Mouse (Mus musculus) intestine, embryonic 14.5 days (tissue): Measurements from ENCODE around the gene Sbf2. TPM values are rescaled to one million over a fixed set of nuclear protein-coding genes. Genes with fewer than 3 reads are reported as not detected.

Experiments
- ATAC-seq: fragments of 200-750 bp; cut with Nextera tagmentation; replicated peaks from 2 replicates; pipeline ENCODE4 v1.8.0; 2017; ENCODE audit warnings: low read depth, moderate number of reproducible peaks, moderate TSS enrichment, moderate library complexity; ENCODE audit not compliant: low FRiP score, low TSS enrichment
- DNase-seq: peaks from one replicate; pipeline ENCODE4 v3.0.0-alpha.2; 2018; ENCODE audit warnings: low spot score
- H3K27ac ChIP-seq: fragments of 300-500 bp; sonication (generic); 2 replicates; pipeline ENCODE4 v1.5.1; 2014; ENCODE audit warnings: low read depth, mild to moderate bottlenecking, control low read depth
- H3K27me3 ChIP-seq: fragments of 300-500 bp; sonication (generic); replicated peaks from 2 replicates; pipeline ENCODE4 v1.6.1; 2014; ENCODE audit warnings: low read length, control low read depth; ENCODE audit not compliant: control insufficient read depth, insufficient read depth
- H3K36me3 ChIP-seq: fragments of 300-500 bp; sonication (generic); 2 replicates; pipeline ENCODE4 v1.6.1; 2014; ENCODE audit warnings: low read length, control low read depth; ENCODE audit not compliant: control insufficient read depth, insufficient read depth
- H3K4me1 ChIP-seq: fragments of 300-500 bp; sonication (generic); replicated peaks from 2 replicates; pipeline ENCODE4 v1.6.1; 2014; ENCODE audit warnings: low read length, control low read depth, mixed read lengths; ENCODE audit not compliant: control insufficient read depth, insufficient read depth
- H3K4me2 ChIP-seq: fragments of 300-500 bp; sonication (generic); 2 replicates; pipeline ENCODE4 v1.6.1; 2014; ENCODE audit warnings: low read length
- H3K4me3 ChIP-seq: fragments of 300-500 bp; sonication (generic); 2 replicates; pipeline ENCODE4 v1.5.1; 2014; ENCODE audit warnings: low read depth, low read length, control low read depth, mixed read lengths
- H3K9ac ChIP-seq: fragments of 300-500 bp; sonication (generic); 2 replicates; pipeline ENCODE4 v1.6.1; 2014; ENCODE audit warnings: mild to moderate bottlenecking, low read length
- H3K9me3 ChIP-seq: fragments of 300-500 bp; sonication (generic); 2 replicates; pipeline ENCODE4 v1.6.1; 2016; ENCODE audit warnings: low read length, control low read depth; ENCODE audit not compliant: control insufficient read depth
- WGBS: fragments of 180-500 bp; shearing (Covaris S2); extraction: QIAGEN DNeasy Blood & Tissue Kit; methylation state at CpG from one replicate; pipeline ENCODE4 v1.1.7; 2014; 5-methylcytosine and 5-hydroxymethylcytosine counted together
- polyA plus RNA-seq: library from polyadenylated mRNA; unstranded; fragments of >200 nt; fragmentation: Nextera tagmentation; extraction: Ambion mirVana; gene quantifications from 2 replicates; pipeline ENCODE4 v1.2.1, GENCODE M21; 2014

Sbf2 gene
- polyA plus RNA-seq, 1 experiment from 2014 or later = 37.6 TPM

GRCm38 (mm10) chr7:110324852-110325251 lies 289.9 kb downstream of the Sbf2 start:
- 100% methylated on average over 1 of the region's 1 CpGs for WGBS
- ATAC-seq = no peak
- peaks cover 73% of the 10 kb centered on the region for H3K36me3 ChIP-seq

GRCm38 (mm10) chr7:110321106-110321505 lies 293.6 kb downstream of the Sbf2 start:
- DNase-seq (no peak), ATAC-seq (no peak)
- Histone ChIP-seq H3K4me2 (no peak overlapping the region), H3K27ac (no peak overlapping the region), H3K4me1 (no peaks in the 10 kb centered on the region), H3K27me3 (no peaks in the 10 kb centered on the region), H3K9me3 (no peaks in the 10 kb centered on the region), H3K4me3 (no peak overlapping the region), H3K9ac (no peak overlapping the region), H3K36me3 (peaks cover 62% of the 10 kb centered on the region)
- 81% methylated on average over 5 of the region's 5 CpGs for WGBS

More at GRCm38 (mm10) chr7:110324852-110325251, 289.9 kb downstream of the Sbf2 start:
- Histone ChIP-seq H3K4me2 (no peak overlapping the region), H3K9me3 (no peaks in the 10 kb centered on the region), H3K4me1 (no peaks in the 10 kb centered on the region), H3K27me3 (no peaks in the 10 kb centered on the region), H3K9ac (no peak overlapping the region), H3K4me3 (no peak overlapping the region), H3K27ac (no peak overlapping the region)
- DNase-seq = no peak

- Histone ChIP-seq H3K4me3 (no peak overlapping the region), H3K9ac (no peak overlapping the region), H3K27me3 (no peaks in the 10 kb centered on the region), H3K36me3 (peaks cover 63% of the 10 kb centered on the region), H3K9me3 (no peaks in the 10 kb centered on the region), H3K4me1 (no peaks in the 10 kb centered on the region), H3K4me2 (no peak overlapping the region), H3K27ac (no peak overlapping the region)
- ATAC-seq (no peak), DNase-seq (no peak)
- WGBS = 72% methylated on average over 6 of the region's 6 CpGs
Measured at GRCm38 (mm10) chr7:110318971-110319519, 295.7 kb downstream of the Sbf2 start.

- Histone ChIP-seq H3K36me3 (peaks cover 70% of the 10 kb centered on the region), H3K4me2 (no peak overlapping the region), H3K4me1 (no peaks in the 10 kb centered on the region), H3K9ac (no peak overlapping the region), H3K4me3 (no peak overlapping the region), H3K27me3 (no peaks in the 10 kb centered on the region), H3K27ac (no peak overlapping the region), H3K9me3 (no peaks in the 10 kb centered on the region)
- DNase-seq (no peak), ATAC-seq (no peak)
- WGBS = 88% methylated on average over 4 of the region's 4 CpGs
Measured at GRCm38 (mm10) chr7:110317412-110317811, 297.3 kb downstream of the Sbf2 start.

- Histone ChIP-seq H3K36me3 (peaks cover 71% of the 10 kb centered on the region), H3K9ac (no peak overlapping the region), H3K4me2 (no peak overlapping the region), H3K4me1 (no peaks in the 10 kb centered on the region), H3K27me3 (no peaks in the 10 kb centered on the region), H3K9me3 (no peaks in the 10 kb centered on the region), H3K4me3 (no peak overlapping the region), H3K27ac (no peak overlapping the region)
- ATAC-seq = no peak
- 95% methylated on average over 1 of the region's 1 CpGs for WGBS
- no peak for DNase-seq
Measured at GRCm38 (mm10) chr7:110315352-110315751, 299.4 kb downstream of the Sbf2 start.

GRCm38 (mm10) chr7:110314401-110314890 lies 300.3 kb downstream of the Sbf2 start:
- Histone ChIP-seq H3K27ac (no peak overlapping the region), H3K4me1 (no peaks in the 10 kb centered on the region), H3K4me2 (no peak overlapping the region), H3K4me3 (no peak overlapping the region), H3K27me3 (no peaks in the 10 kb centered on the region), H3K9ac (no peak overlapping the region), H3K9me3 (no peaks in the 10 kb centered on the region), H3K36me3 (peaks cover 80% of the 10 kb centered on the region)
- no peak for DNase-seq
- no peak for ATAC-seq
- WGBS = 93% methylated on average over 7 of the region's 7 CpGs

- ATAC-seq = no peak
- 93% methylated on average over 9 of the region's 9 CpGs for WGBS
Measured at GRCm38 (mm10) chr7:110313392-110314055, 301.2 kb downstream of the Sbf2 start.

GRCm38 (mm10) chr7:110309246-110309645 lies 305.5 kb downstream of the Sbf2 start:
- WGBS = 89% methylated on average over 8 of the region's 8 CpGs
- no peak overlapping the region for H3K9ac ChIP-seq

More at GRCm38 (mm10) chr7:110313392-110314055, 301.2 kb downstream of the Sbf2 start:
- Histone ChIP-seq H3K27ac (no peak overlapping the region), H3K4me3 (no peak overlapping the region), H3K9me3 (no peaks in the 10 kb centered on the region), H3K36me3 (peaks cover 82% of the 10 kb centered on the region), H3K4me2 (no peak overlapping the region), H3K4me1 (no peaks in the 10 kb centered on the region), H3K9ac (no peak overlapping the region), H3K27me3 (no peaks in the 10 kb centered on the region)
- no peak for DNase-seq

GRCm38 (mm10) chr7:110307741-110308140 lies 307.0 kb downstream of the Sbf2 start:
- no peak for DNase-seq
- no peak overlapping the region for H3K4me3 ChIP-seq
- H3K4me2 ChIP-seq = no peak overlapping the region
- no peak overlapping the region for H3K9ac ChIP-seq
- H3K27me3 ChIP-seq = no peaks in the 10 kb centered on the region
- ATAC-seq = no peak
- H3K36me3 ChIP-seq = peaks cover 50% of the 10 kb centered on the region
- no peak overlapping the region for H3K27ac ChIP-seq
- no peaks in the 10 kb centered on the region for H3K4me1 ChIP-seq
- no peaks in the 10 kb centered on the region for H3K9me3 ChIP-seq
- 90% methylated on average over 11 of the region's 11 CpGs for WGBS

More at GRCm38 (mm10) chr7:110309246-110309645, 305.5 kb downstream of the Sbf2 start:
- ATAC-seq = no peak
- Histone ChIP-seq H3K36me3 (peaks cover 65% of the 10 kb centered on the region), H3K27ac (no peak overlapping the region), H3K9me3 (no peaks in the 10 kb centered on the region), H3K27me3 (no peaks in the 10 kb centered on the region), H3K4me2 (no peak overlapping the region), H3K4me1 (no peaks in the 10 kb centered on the region), H3K4me3 (no peak overlapping the region)
- DNase-seq = no peak
